Mouse (Mus musculus) CH12.LX (cell line): ENCODE measurements at regions not wholly inside any gene's neighbourhood (a gene's known extent, or its start where the extent isn't known, plus 50 kb on each side); places are given as distances from the start of the nearest gene placed in this dataset.

Source experiments
- DNase-seq: peaks from one replicate; pipeline ENCODE4 v3.0.0-alpha.2; 2013; ENCODE audit errors: extremely low read depth
- H3K27ac ChIP-seq: 2 replicates; pipeline ENCODE4 v1.5.1; 2012; ENCODE audit warnings: low read depth, mild to moderate bottlenecking, control low read depth, moderate library complexity; ENCODE audit not compliant: insufficient read depth
- H3K27me3 ChIP-seq: replicated peaks from 2 replicates; pipeline ENCODE3; 2012; ENCODE audit warnings: inconsistent platforms
- H3K36me3 ChIP-seq, 2 experiments: replicated peaks in 1 of 2; 2 replicates each; pipeline versions ENCODE3 to v1.6.1; 2012; ENCODE audit warnings: inconsistent platforms in 1 of 2, low read length in 1 of 2, mild to moderate bottlenecking in 1 of 2, mixed read lengths in 1 of 2, moderate library complexity in 1 of 2; ENCODE audit not compliant: control insufficient read depth in 1 of 2, insufficient read depth in 1 of 2
- H3K4me1 ChIP-seq, 2 experiments: 2 replicates each; pipeline ENCODE4 v1.6.1; 2012; ENCODE audit warnings: inconsistent platforms in 1 of 2, moderate library complexity in 1 of 2; ENCODE audit not compliant: insufficient read depth in 2 of 2, control insufficient read depth in 1 of 2
- H3K4me2 ChIP-seq: 2 replicates; pipeline ENCODE4 v1.6.1; 2012; ENCODE audit warnings: low read depth, mild to moderate bottlenecking, control low read depth; ENCODE audit not compliant: poor library complexity, insufficient read depth, severe bottlenecking
- H3K4me3 ChIP-seq, 3 experiments: fragments of 150-350 bp in 1 of 3; sonication (generic) in 1 of 3; replicated peaks in 1 of 3; 2 replicates each; pipeline versions ENCODE3 to v1.5.1; 2011 to 2012; ENCODE audit warnings: low read depth in 2 of 3, low read length in 2 of 3, mild to moderate bottlenecking in 2 of 3, moderate library complexity in 2 of 3, control low read depth in 1 of 3, improper control_type of control experiment in 1 of 3, inconsistent platforms in 1 of 3, mixed read lengths in 1 of 3; ENCODE audit not compliant: poor library complexity in 1 of 3
- H3K79me2 ChIP-seq: replicated peaks from 2 replicates; pipeline ENCODE4 v1.6.1; 2012; ENCODE audit warnings: mild to moderate bottlenecking, moderate library complexity; ENCODE audit not compliant: control insufficient read depth, poor library complexity, insufficient read depth, severe bottlenecking; ENCODE audit errors: extremely low read depth
- H3K9ac ChIP-seq: 2 replicates; pipeline ENCODE4 v1.6.1; 2012; ENCODE audit warnings: low read depth, mild to moderate bottlenecking, control low read depth, moderate library complexity; ENCODE audit not compliant: insufficient read depth
- H3K9me3 ChIP-seq: replicated peaks from 2 replicates; pipeline ENCODE3; 2012; ENCODE audit warnings: low read length, inconsistent platforms, mixed read lengths
- BHLHE40 ChIP-seq: IDR thresholded peaks from 2 replicates; pipeline ENCODE4 v1.6.1; 2011; ENCODE audit warnings: mild to moderate bottlenecking, low read depth, low read length, improper control_type of control experiment
- CHD2 ChIP-seq: IDR thresholded peaks from 2 replicates; pipeline ENCODE4 v1.6.1; 2011; ENCODE audit warnings: low read length, improper control_type of control experiment
- CTCF ChIP-seq, 2 experiments: IDR thresholded peaks in 1 of 2; conservative IDR thresholded peaks in 1 of 2; 2 replicates each; pipeline ENCODE4 v1.5.1; 2011 to 2012; ENCODE audit warnings: low read depth in 2 of 2, low read length in 2 of 2, improper control_type of control experiment in 1 of 2, inconsistent platforms in 1 of 2, mild to moderate bottlenecking in 1 of 2, moderate library complexity in 1 of 2
- ELF1 ChIP-seq: IDR thresholded peaks from 2 replicates; pipeline ENCODE4 v1.6.1; 2014; ENCODE audit warnings: low read depth, mild to moderate bottlenecking, inconsistent platforms, low read length, improper control_type of control experiment
- GABPA ChIP-seq: IDR thresholded peaks from 2 replicates; pipeline ENCODE4 v1.6.1; 2012; ENCODE audit warnings: low read depth, low read length, improper control_type of control experiment, inconsistent platforms; ENCODE audit not compliant: insufficient replicate concordance
- HCFC1 ChIP-seq: IDR thresholded peaks from 2 replicates; pipeline ENCODE4 v1.6.1; 2012; ENCODE audit warnings: low read depth, mild to moderate bottlenecking, inconsistent platforms, low read length, improper control_type of control experiment
- IRF4 ChIP-seq: IDR thresholded peaks from 2 replicates; pipeline ENCODE4 v1.6.1; 2014; ENCODE audit warnings: low read depth, mild to moderate bottlenecking, inconsistent platforms, low read length, improper control_type of control experiment
- JUN ChIP-seq: IDR thresholded peaks from 2 replicates; pipeline ENCODE4 v1.6.1; 2011; ENCODE audit warnings: low read depth, mild to moderate bottlenecking, low read length, improper control_type of control experiment, moderate library complexity; ENCODE audit not compliant: insufficient read depth
- JUND ChIP-seq: conservative IDR thresholded peaks from 2 replicates; pipeline ENCODE4 v1.6.1; 2011; ENCODE audit warnings: low read depth, low read length, improper control_type of control experiment
- KAT2A ChIP-seq: IDR thresholded peaks from 2 replicates; pipeline ENCODE4 v1.6.1; 2012; ENCODE audit warnings: low read length, improper control_type of control experiment, inconsistent platforms; ENCODE audit not compliant: insufficient replicate concordance
- MAX ChIP-seq: IDR thresholded peaks from 2 replicates; pipeline ENCODE4 v1.6.1; 2011; ENCODE audit warnings: low read length, improper control_type of control experiment
- MYC ChIP-seq: IDR thresholded peaks from 2 replicates; pipeline ENCODE4 v1.6.1; 2011; ENCODE audit warnings: low read depth, mild to moderate bottlenecking, improper control_type of control experiment, low read length
- NELFE ChIP-seq: IDR thresholded peaks from 2 replicates; pipeline ENCODE4 v1.6.1; 2011; ENCODE audit warnings: low read depth, low read length, improper control_type of control experiment
- PAX5 ChIP-seq: IDR thresholded peaks from 2 replicates; pipeline ENCODE4 v1.6.1; 2012; ENCODE audit warnings: low read length, inconsistent platforms, mixed read lengths
- POLR2AphosphoS2 ChIP-seq: IDR thresholded peaks from 2 replicates; pipeline ENCODE4 v1.6.1; 2011; ENCODE audit warnings: low read depth, low read length, improper control_type of control experiment
- RAD21 ChIP-seq: IDR thresholded peaks from 2 replicates; pipeline ENCODE4 v1.6.1; 2011; ENCODE audit warnings: low read depth, mild to moderate bottlenecking, low read length, improper control_type of control experiment, moderate library complexity
- RCOR1 ChIP-seq: conservative IDR thresholded peaks from 2 replicates; pipeline ENCODE4 v1.6.1; 2012; ENCODE audit warnings: low read depth, mild to moderate bottlenecking, inconsistent platforms, low read length, improper control_type of control experiment
- SIN3A ChIP-seq: IDR thresholded peaks from 2 replicates; pipeline ENCODE4 v1.6.1; 2012; ENCODE audit warnings: low read length, improper control_type of control experiment, inconsistent platforms
- SMC3 ChIP-seq: IDR thresholded peaks from 2 replicates; pipeline ENCODE4 v1.6.1; 2011; ENCODE audit warnings: low read depth, low read length, improper control_type of control experiment
- TBP ChIP-seq: conservative IDR thresholded peaks from 2 replicates; pipeline ENCODE4 v1.6.1; 2011; ENCODE audit warnings: low read depth, low read length, improper control_type of control experiment
- UBTF ChIP-seq: IDR thresholded peaks from 2 replicates; pipeline ENCODE4 v1.6.1; 2012; ENCODE audit warnings: low read depth, mild to moderate bottlenecking, inconsistent platforms, low read length, improper control_type of control experiment, moderate library complexity
- USF1 ChIP-seq: IDR thresholded peaks from 2 replicates; pipeline ENCODE4 v1.6.1; 2014; ENCODE audit warnings: low read depth, mild to moderate bottlenecking, inconsistent platforms, low read length, improper control_type of control experiment
- USF2 ChIP-seq: conservative IDR thresholded peaks from 2 replicates; pipeline ENCODE4 v1.6.1; 2011; ENCODE audit warnings: low read depth, low read length, improper control_type of control experiment
- ZMIZ1 ChIP-seq: IDR thresholded peaks from 2 replicates; pipeline ENCODE4 v1.6.1; 2012; ENCODE audit warnings: low read depth, mild to moderate bottlenecking, inconsistent platforms, low read length, improper control_type of control experiment
- dilution Hi-C: fragments of 300-500 bp; cut with MboI; formaldehyde crosslinking; loops from 2 replicates; pipeline ENCODE4 v1.14.3; 2020; ENCODE audit warnings: low sequenced_read_pairs; ENCODE audit not compliant: extremely low pct_unique_long_range_greater_than_20kb, extremely low pct_ligation_motif_present
- in situ Hi-C: fragments of 300-500 bp; cut with MboI; formaldehyde crosslinking; loops from 3 replicates; pipeline ENCODE4 v1.14.3; 2019; ENCODE audit warnings: low sequenced_read_pairs, low pct_ligation_motif_present, low pct_unique_long_range_greater_than_20kb, mixed read lengths

DNA sequence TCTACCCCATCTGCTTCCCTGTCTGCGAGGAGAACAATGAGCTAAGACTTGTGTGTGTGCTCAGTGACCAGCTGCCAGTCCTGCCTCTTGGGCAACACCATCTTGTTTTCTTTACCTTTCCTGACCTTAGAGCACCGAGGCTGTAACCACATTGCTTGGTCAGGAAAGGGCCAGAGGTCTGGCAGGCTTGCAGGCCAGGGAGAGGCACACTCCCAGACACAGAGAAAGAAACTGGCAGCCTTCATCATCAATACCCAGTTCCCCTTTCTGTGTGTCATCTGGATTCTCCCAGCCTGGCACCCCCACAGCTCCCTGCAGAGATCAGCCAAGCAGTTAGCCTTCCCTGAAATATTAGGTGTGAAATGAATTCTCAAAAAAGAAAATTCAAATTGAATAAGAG, 198.8 kb downstream of the Bcor start:
- TF ChIP-seq MYC = no peak
- TF ChIP-seq UBTF = no peak
- TF ChIP-seq HCFC1 = no peak
- no peak for TF ChIP-seq BHLHE40
- no peak for TF ChIP-seq KAT2A
- TF ChIP-seq USF1 = no peak
- no peak for TF ChIP-seq SIN3A
- TF ChIP-seq MAX = no peak
- TF ChIP-seq CTCF (conservative IDR thresholded peaks at IDR 0.05 in 1 of 2, IDR thresholded peaks at IDR 0.05 in 1 of 2; ENCODE audit: low read depth in 2 of 2, low read length in 2 of 2) = no peak
- no peak for TF ChIP-seq CHD2
- TF ChIP-seq GABPA = no peak
- no peak for TF ChIP-seq PAX5
- no peak for TF ChIP-seq SMC3
- TF ChIP-seq ZMIZ1 = no peak
- TF ChIP-seq JUND = no peak
- no peak for TF ChIP-seq JUN
- H3K4me1 ChIP-seq = peaks cover 3 to 9% of the 10 kb centered on the region in 2 experiments
- H3K27me3 ChIP-seq = no peaks in the 10 kb centered on the region
- no peak for DNase-seq
- no peak overlapping the region for H3K4me3 ChIP-seq
- no peak overlapping the region for H3K4me2 ChIP-seq
- no peaks in the 10 kb centered on the region for H3K79me2 ChIP-seq
- no peaks in the 10 kb centered on the region for H3K36me3 ChIP-seq
- no peak overlapping the region for H3K27ac ChIP-seq
- dilution Hi-C loops = no loop called here
- H3K9me3 ChIP-seq = peaks cover 3% of the 10 kb centered on the region
- H3K9ac ChIP-seq = no peak overlapping the region
- in situ Hi-C loops = no loop called here

- Histone ChIP-seq H3K4me2 (no peak overlapping the region), H3K27me3 (no peaks in the 10 kb centered on the region)
- TF ChIP-seq JUND = no peak
- no peak for TF ChIP-seq RCOR1
- no peak for TF ChIP-seq USF1
- TF ChIP-seq, all 38 proteins: peak for 0
- in situ Hi-C loops (no loop called here), dilution Hi-C loops (no loop called here)
- no peak for DNase-seq
- no peaks in the 10 kb centered on the region for H3K79me2 ChIP-seq
- H3K4me1 ChIP-seq = peaks cover 3 to 9% of the 10 kb centered on the region in 2 experiments
- no peak overlapping the region for H3K27ac ChIP-seq
- no peak overlapping the region for H3K9ac ChIP-seq
- no peak overlapping the region for H3K4me3 ChIP-seq
- no peaks in the 10 kb centered on the region for H3K9me3 ChIP-seq
- no peaks in the 10 kb centered on the region for H3K36me3 ChIP-seq
These were observed 195.7 kb downstream of the Bcor start for GRCm38 (mm10) chrX:11964428-11964827.

- H3K27ac ChIP-seq = no peak overlapping the region
- H3K9ac ChIP-seq = no peak overlapping the region
- H3K4me1 ChIP-seq = no peaks in the 10 kb centered on the region
- H3K4me2 ChIP-seq = no peak overlapping the region
- in situ Hi-C loops = no loop called here
- H3K36me3 ChIP-seq = no peaks in the 10 kb centered on the region
- TF ChIP-seq MAX (no peak), USF2 (no peak), NELFE (no peak), RCOR1 (no peak), POLR2AphosphoS2 (no peak), IRF4 (no peak), USF1 (no peak), CTCF (conservative IDR thresholded peaks at IDR 0.05 in 1 of 2, IDR thresholded peaks at IDR 0.05 in 1 of 2; ENCODE audit: low read depth in 2 of 2, low read length in 2 of 2) (no peak), SIN3A (no peak), ELF1 (no peak), RAD21 (no peak), TBP (no peak)
- H3K79me2 ChIP-seq = no peaks in the 10 kb centered on the region
- dilution Hi-C loops = no loop called here
- DNase-seq = no peak
- no peaks in the 10 kb centered on the region for H3K27me3 ChIP-seq
- H3K9me3 ChIP-seq = no peaks in the 10 kb centered on the region
- H3K4me3 ChIP-seq = no peak overlapping the region
These were observed 181.5 kb downstream of the Bcor start for GRCm38 (mm10) chrX:11978679-11979078.
